Mouse (Mus musculus) hindbrain, postnatal 0 days (tissue): ENCODE data around the gene Olfr1270. TPM values are rescaled to one million over a fixed set of nuclear protein-coding genes. Genes with fewer than 3 reads are reported as not detected.
"Not testable (repeated sequence)": the region's sequence is repeated elsewhere in the genome, so short reads cannot be mapped to it uniquely, and the experiment has no call there.

Source experiments
- ATAC-seq: fragments of 200-750 bp; cut with Nextera tagmentation; 2 replicates; pipeline ENCODE4 v1.8.0; 2017; ENCODE audit warnings: mild to moderate bottlenecking, moderate TSS enrichment, moderate library complexity
- DNase-seq: peaks from one replicate; pipeline ENCODE4 v3.0.0-alpha.2; 2015; ENCODE audit warnings: low spot score
- H3K27ac ChIP-seq: fragments of 300-500 bp; sonication (generic); 2 replicates; pipeline ENCODE4 v1.5.1; 2014; ENCODE audit warnings: mild to moderate bottlenecking
- H3K27me3 ChIP-seq: fragments of 300-500 bp; sonication (generic); 2 replicates; pipeline ENCODE4 v1.6.1; 2014; ENCODE audit warnings: low read length, mixed read lengths; ENCODE audit not compliant: insufficient read depth
- H3K36me3 ChIP-seq: fragments of 300-500 bp; sonication (generic); 2 replicates; pipeline ENCODE4 v1.6.1; 2014; ENCODE audit warnings: low read length, mixed read lengths; ENCODE audit not compliant: insufficient read depth
- H3K4me1 ChIP-seq: fragments of 300-500 bp; sonication (generic); 2 replicates; pipeline ENCODE4 v1.6.1; 2014; ENCODE audit warnings: antibody characterized with exemption, low read length, mixed read lengths; ENCODE audit not compliant: insufficient read depth
- H3K4me2 ChIP-seq: fragments of 300-500 bp; sonication (generic); 2 replicates; pipeline ENCODE4 v1.6.1; 2014; ENCODE audit warnings: low read depth, mild to moderate bottlenecking, low read length, moderate library complexity, mixed read lengths
- H3K4me3 ChIP-seq: fragments of 300-500 bp; sonication (generic); 2 replicates; pipeline ENCODE4 v1.5.1; 2014; ENCODE audit warnings: low read length
- H3K9ac ChIP-seq: fragments of 300-500 bp; sonication (generic); replicated peaks from 2 replicates; pipeline ENCODE4 v1.6.1; 2014; ENCODE audit warnings: mild to moderate bottlenecking, low read length, moderate library complexity, mixed read lengths
- H3K9me3 ChIP-seq: fragments of 300-500 bp; sonication (generic); 2 replicates; pipeline ENCODE4 v1.6.1; 2016; ENCODE audit warnings: low read length, mixed read lengths
- CTCF ChIP-seq: IDR thresholded peaks from 2 replicates; pipeline ENCODE4 v1.5.1; 2016; ENCODE audit warnings: antibody characterized with exemption, control low read depth, low read depth
- WGBS: fragments of 180-500 bp; shearing (Covaris S2); extraction: QIAGEN DNeasy Blood & Tissue Kit; methylation state at CpG from one replicate; pipeline ENCODE4 v1.1.7; 2014; 5-methylcytosine and 5-hydroxymethylcytosine counted together
- polyA plus RNA-seq: library from polyadenylated mRNA; unstranded; fragments of >200 nt; fragmentation: Nextera tagmentation; extraction: Ambion mirVana; gene quantifications from 2 replicates; pipeline ENCODE4 v1.2.1, GENCODE M21; 2015
- total RNA-seq: library from RNA; depleted of rRNA; stranded (reverse); fragments of >200 nt; gene quantifications from 2 replicates; pipeline ENCODE4 v1.2.3, GENCODE M21; 2014; rRNA removed

Olfr1270 gene
- not detected in 2 replicates for total RNA-seq
- polyA plus RNA-seq = not detected in 2 replicates

DNA sequence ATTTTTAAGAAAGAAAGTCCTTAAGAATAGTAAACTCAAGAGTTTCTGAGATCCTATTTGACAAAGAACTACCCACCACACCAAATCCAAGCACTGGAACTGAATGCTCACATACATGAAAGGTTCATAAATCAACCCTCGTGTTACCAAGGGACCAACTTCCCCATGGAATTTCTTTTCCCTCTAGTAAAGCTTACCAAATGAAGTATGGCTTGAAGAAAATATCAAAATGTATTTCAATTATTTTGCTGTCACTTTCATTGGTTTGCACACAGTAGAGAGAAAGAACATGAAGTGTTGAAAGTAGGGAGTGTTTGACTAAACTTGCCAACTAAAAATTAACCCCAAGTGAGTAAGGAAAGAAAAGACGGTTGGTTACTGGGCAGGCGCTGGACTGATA is at the start of gene Olfr1270:
Gene Olfr1270, minus strand, starts transcription at position 101 of the 400 bp plus-strand sequence.
- TF ChIP-seq CTCF = no peak

DNA sequence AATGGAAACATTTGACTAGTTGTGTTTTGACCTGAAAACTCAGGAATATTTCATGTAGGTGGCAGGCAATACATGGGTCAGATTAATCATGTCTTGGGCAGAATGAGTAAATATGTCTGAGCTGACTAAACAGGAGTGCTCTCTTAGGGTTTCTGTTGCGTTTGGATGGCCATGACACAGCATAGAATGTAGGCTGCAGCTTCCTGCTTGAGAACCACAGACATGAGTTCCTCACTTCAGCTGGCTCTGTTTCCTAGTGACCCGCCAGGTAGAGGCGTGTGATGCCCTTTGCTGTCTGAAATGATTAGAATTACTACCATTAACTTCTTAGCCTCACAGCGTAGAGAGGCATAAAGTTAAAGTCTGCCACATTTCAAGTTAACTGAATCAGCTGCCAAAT is 46.7 kb upstream of the Olfr1270 start:
- ATAC-seq, H3K9ac ChIP-seq, H3K4me3 ChIP-seq, H3K27ac ChIP-seq, H3K4me1 ChIP-seq, H3K36me3 ChIP-seq, DNase-seq, H3K27me3 ChIP-seq, H3K9me3 ChIP-seq, H3K4me2 ChIP-seq: not testable (repeated sequence)
- WGBS = no CpG with 5 or more reads among the region's 4 CpGs

More for the DNA sequence above, at the start of gene Olfr1270:
- Histone ChIP-seq H3K9me3 (no peaks in the 10 kb centered on the region), H3K4me1 (no peaks in the 10 kb centered on the region), H3K27me3 (no peaks in the 10 kb centered on the region), H3K36me3 (no peaks in the 10 kb centered on the region), H3K9ac (no peak within 1 kb of the TSS), H3K4me2 (no peak within 1 kb of the TSS), H3K27ac (no peak within 1 kb of the TSS), H3K4me3 (no peak within 1 kb of the TSS)
- no peak for ATAC-seq
- no peak for DNase-seq
- 90% methylated on average over 3 of the region's 3 CpGs for WGBS

- H3K4me3 ChIP-seq, DNase-seq, H3K4me1 ChIP-seq, H3K9ac ChIP-seq, H3K4me2 ChIP-seq, H3K9me3 ChIP-seq, H3K27me3 ChIP-seq, H3K27ac ChIP-seq, H3K36me3 ChIP-seq: not testable (repeated sequence)
- WGBS = no CpG with 5 or more reads among the region's 6 CpGs
- ATAC-seq = peak; percentile 62; the same call in 1 of the 2 replicates
Observed at GRCm38 (mm10) chr2:90195285-90195684, 42.4 kb upstream of the Olfr1270 start.

GRCm38 (mm10) chr2:90194750-90195149 is 41.9 kb upstream of the Olfr1270 start:
- not testable (repeated sequence) for H3K27me3 ChIP-seq, DNase-seq, H3K9ac ChIP-seq, H3K9me3 ChIP-seq, H3K4me3 ChIP-seq, H3K27ac ChIP-seq, H3K36me3 ChIP-seq, H3K4me1 ChIP-seq, H3K4me2 ChIP-seq
- WGBS = no CpG with 5 or more reads among the region's 3 CpGs
- ATAC-seq = peak; percentile 61; the same call in 1 of the 2 replicates

DNA sequence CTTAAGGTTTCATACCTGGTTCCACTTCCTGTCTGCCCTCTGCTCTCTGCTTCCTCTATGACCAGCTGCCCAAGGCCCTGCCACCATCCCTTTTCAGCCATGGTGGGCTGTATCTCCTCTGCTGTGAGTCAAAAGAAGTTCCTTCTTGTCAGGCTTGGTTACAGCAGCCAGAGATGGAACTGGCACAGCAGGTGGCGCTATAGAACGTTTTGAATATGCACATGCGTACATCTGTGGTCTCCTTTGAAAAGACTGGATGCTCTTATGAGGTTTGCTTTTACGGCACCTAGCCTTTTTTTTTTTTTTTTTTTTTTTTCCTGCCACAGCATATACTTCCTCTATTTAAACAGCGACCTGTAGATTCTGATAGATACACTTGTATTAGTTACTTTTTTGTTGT is 34.2 kb upstream of the Olfr1270 start:
- H3K9ac ChIP-seq, H3K27me3 ChIP-seq, H3K27ac ChIP-seq, H3K4me1 ChIP-seq, H3K4me3 ChIP-seq, H3K36me3 ChIP-seq, H3K4me2 ChIP-seq, ATAC-seq, DNase-seq, H3K9me3 ChIP-seq: not testable (repeated sequence)
- no CpG with 5 or more reads among the region's 5 CpGs for WGBS

GRCm38 (mm10) chr2:90186082-90186481 is 33.2 kb upstream of the Olfr1270 start:
- WGBS = no CpG with 5 or more reads among the region's 4 CpGs
- H3K4me3 ChIP-seq, DNase-seq, H3K36me3 ChIP-seq, H3K4me1 ChIP-seq, H3K4me2 ChIP-seq, H3K9ac ChIP-seq, H3K27ac ChIP-seq, H3K27me3 ChIP-seq, H3K9me3 ChIP-seq, ATAC-seq: not testable (repeated sequence)

- Histone ChIP-seq H3K27ac (no peak overlapping the region), H3K9ac (no peak overlapping the region), H3K4me2 (no peak overlapping the region), H3K36me3 (no peaks in the 10 kb centered on the region), H3K27me3 (no peaks in the 10 kb centered on the region), H3K9me3 (no peaks in the 10 kb centered on the region), H3K4me3 (no peak overlapping the region), H3K4me1 (no peaks in the 10 kb centered on the region)
- ATAC-seq (no peak), DNase-seq (no peak)
- WGBS = 88% methylated on average over 9 of the region's 9 CpGs
- no peak for TF ChIP-seq CTCF
Observed at GRCm38 (mm10) chr2:90153916-90154315, 1.0 kb upstream of the Olfr1270 start.
